Mouse (Mus musculus): ENCODE measurements around the gene Kcnmb2. TPM values are rescaled to one million over a fixed set of nuclear protein-coding genes. Genes with fewer than 3 reads are reported as not detected.

Kcnmb2 gene
- polyA plus RNA-seq, 1 experiment from 2014 or later: 0.47 TPM

DNA sequence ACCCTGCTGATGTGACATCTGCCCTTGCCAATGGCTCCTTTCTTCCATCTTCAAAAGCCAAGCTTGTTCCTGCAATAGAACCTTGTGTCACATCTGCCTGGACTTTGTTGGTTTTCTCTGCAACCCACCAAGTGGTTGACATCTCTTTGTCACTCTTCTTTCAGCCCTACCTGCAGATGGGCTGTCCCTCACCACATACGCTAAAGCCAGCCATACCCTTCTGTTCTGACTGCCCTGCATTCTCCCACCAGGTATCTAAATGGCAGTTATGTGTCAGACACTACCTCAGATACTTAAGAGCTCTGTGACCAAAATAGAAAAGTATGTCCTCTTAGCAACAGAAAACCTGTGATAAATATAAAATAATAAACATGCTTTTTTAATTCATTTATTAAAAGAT lies 186.5 kb downstream of the Kcnmb2 start:
- Histone ChIP-seq H3K27ac (no peak overlapping the region), H3K36me3 (no peaks in the 10 kb centered on the region), H3K27me3 (no peaks in the 10 kb centered on the region), H3K4me3 (no peak overlapping the region), H3K9me3 (no peaks in the 10 kb centered on the region), H3K4me1 (no peaks in the 10 kb centered on the region), H3K9ac (no peak overlapping the region), H3K4me2 (no peak overlapping the region)
- no peak for ATAC-seq (ENCODE audit: insufficient number of reproducible peaks, low FRiP score, low TSS enrichment, low read depth)
- WGBS: 89% methylated on average over 1 of the region's 1 CpGs

GRCm38 (mm10) chr3:32101391-32101790 lies 199.1 kb downstream of the Kcnmb2 start:
- Histone ChIP-seq H3K4me1 (no peaks in the 10 kb centered on the region), H3K9ac (no peak overlapping the region)
- 66% methylated on average over 10 of the region's 10 CpGs for WGBS

DNA sequence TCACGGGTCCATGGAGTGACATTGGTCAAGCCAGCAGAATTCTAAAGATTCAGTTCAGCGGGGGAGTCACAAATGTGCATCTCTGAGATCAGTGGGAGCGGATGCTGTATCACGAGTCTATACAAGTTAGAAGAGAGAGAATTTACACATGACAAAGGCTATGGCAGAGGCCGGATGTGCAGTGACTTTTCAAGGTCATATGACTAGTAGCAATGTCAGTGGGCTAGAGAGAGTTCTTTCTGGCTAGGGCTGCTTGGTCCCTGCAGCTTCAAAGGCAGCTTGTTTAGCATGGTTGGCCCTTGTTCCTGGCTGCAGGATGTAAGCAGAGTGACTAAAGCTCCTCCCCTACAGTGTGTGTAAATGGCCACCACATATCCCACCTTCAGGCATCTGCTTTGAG lies 217.5 kb downstream of the Kcnmb2 start:
- Histone ChIP-seq H3K4me3 (no peak overlapping the region), H3K4me1 (no peaks in the 10 kb centered on the region), H3K36me3 (no peaks in the 10 kb centered on the region), H3K27ac (no peak overlapping the region), H3K27me3 (no peaks in the 10 kb centered on the region), H3K9me3 (no peaks in the 10 kb centered on the region), H3K9ac (no peak overlapping the region), H3K4me2 (no peak overlapping the region)
- ATAC-seq (ENCODE audit: insufficient number of reproducible peaks, low FRiP score, low TSS enrichment, low read depth): no peak
- WGBS: 78% methylated on average over 5 of the region's 5 CpGs

More at GRCm38 (mm10) chr3:32101391-32101790, 199.1 kb downstream of the Kcnmb2 start:
- Histone ChIP-seq H3K4me2 (no peak overlapping the region), H3K27ac (no peak overlapping the region), H3K4me3 (no peak overlapping the region), H3K27me3 (no peaks in the 10 kb centered on the region), H3K9me3 (no peaks in the 10 kb centered on the region), H3K36me3 (no peaks in the 10 kb centered on the region)
- no peak for ATAC-seq (ENCODE audit: insufficient number of reproducible peaks, low FRiP score, low TSS enrichment, low read depth)

- Histone ChIP-seq H3K9me3 (no peaks in the 10 kb centered on the region), H3K4me1 (no peaks in the 10 kb centered on the region), H3K4me2 (no peak overlapping the region), H3K27ac (no peak overlapping the region), H3K27me3 (no peaks in the 10 kb centered on the region), H3K36me3 (no peaks in the 10 kb centered on the region), H3K9ac (no peak overlapping the region), H3K4me3 (no peak overlapping the region)
- no peak for ATAC-seq (ENCODE audit: insufficient number of reproducible peaks, low FRiP score, low TSS enrichment, low read depth)
- 22% methylated on average over 3 of the region's 3 CpGs for WGBS
Observed at GRCm38 (mm10) chr3:32121731-32122130, 219.4 kb downstream of the Kcnmb2 start.

DNA sequence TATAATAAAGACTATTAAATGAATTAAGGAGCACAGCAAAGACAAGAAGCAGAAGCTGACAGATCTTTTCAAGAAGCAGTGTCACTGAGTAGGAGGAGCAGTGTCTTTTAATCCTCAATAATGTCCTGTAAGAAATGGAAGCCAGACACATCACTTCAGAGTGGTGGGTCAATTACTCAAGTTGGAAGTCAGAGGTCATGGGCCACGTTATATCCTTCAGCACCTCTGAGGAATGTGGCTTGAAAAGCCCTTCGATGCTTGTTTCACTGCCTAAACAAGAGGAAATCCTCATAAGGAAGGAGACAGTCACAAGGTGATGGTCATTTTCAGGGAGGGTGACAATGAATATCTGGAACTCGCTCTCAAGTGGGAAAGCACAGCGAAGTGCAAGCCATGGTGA lies 223.1 kb downstream of the Kcnmb2 start:
- Histone ChIP-seq H3K9ac (no peak overlapping the region), H3K9me3 (no peaks in the 10 kb centered on the region), H3K4me3 (no peak overlapping the region), H3K4me2 (no peak overlapping the region), H3K27me3 (no peaks in the 10 kb centered on the region), H3K4me1 (no peaks in the 10 kb centered on the region), H3K36me3 (no peaks in the 10 kb centered on the region), H3K27ac (no peak overlapping the region)
- WGBS: 33% methylated on average over 4 of the region's 4 CpGs
- ATAC-seq (ENCODE audit: insufficient number of reproducible peaks, low FRiP score, low TSS enrichment, low read depth): no peak

DNA sequence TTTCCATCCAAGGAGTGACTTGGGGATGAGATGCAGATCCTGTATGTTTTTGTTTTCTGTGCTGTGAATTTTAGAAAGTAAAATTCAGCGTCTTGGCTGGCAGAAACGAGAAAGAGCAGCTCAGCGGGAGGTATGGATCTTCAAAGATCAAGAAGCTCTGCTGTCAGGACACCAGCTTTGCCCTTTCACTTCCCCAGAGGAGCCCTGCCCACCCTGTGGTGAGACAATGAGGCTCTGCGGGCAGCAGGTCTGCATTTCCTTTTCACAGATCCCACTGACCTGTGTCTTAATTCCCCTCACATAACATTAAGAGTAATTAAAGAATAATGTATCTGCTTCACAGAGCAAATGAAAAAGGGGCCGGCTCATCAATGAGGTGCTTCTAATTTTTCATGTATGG lies 226.1 kb downstream of the Kcnmb2 start:
- H3K27ac ChIP-seq: no peak overlapping the region
- 6% methylated on average over 5 of the region's 5 CpGs for WGBS

DNA sequence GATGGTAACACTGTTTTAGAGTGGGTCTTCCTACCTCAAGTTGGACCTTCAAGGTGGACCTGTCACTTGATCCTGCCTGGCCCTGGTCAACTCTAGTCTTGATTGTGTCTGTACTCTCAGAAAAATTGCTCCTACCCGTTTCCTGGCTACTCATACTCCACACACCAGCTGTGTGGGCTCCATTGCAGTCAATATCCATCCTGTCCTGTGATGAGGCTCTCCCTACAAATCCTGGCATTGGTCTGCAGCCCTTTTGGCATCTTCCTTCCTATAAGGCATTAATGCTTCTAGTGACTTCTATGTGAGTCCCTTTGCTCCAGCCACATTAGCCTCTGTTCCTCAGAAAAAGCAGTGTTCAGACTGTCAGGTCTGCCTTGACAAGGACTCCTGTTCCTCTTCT lies 228.4 kb downstream of the Kcnmb2 start:
- H3K9ac ChIP-seq: no peak overlapping the region
- no peaks in the 10 kb centered on the region for H3K9me3 ChIP-seq
- no peak overlapping the region for H3K4me2 ChIP-seq
- H3K27ac ChIP-seq: no peak overlapping the region
- H3K4me3 ChIP-seq: no peak overlapping the region
- no peaks in the 10 kb centered on the region for H3K4me1 ChIP-seq
- H3K36me3 ChIP-seq: no peaks in the 10 kb centered on the region
- H3K27me3 ChIP-seq: no peaks in the 10 kb centered on the region
- WGBS: 48% methylated on average over 1 of the region's 1 CpGs
- ATAC-seq (ENCODE audit: insufficient number of reproducible peaks, low FRiP score, low TSS enrichment, low read depth): no peak

More for the DNA sequence above, 226.1 kb downstream of the Kcnmb2 start:
- Histone ChIP-seq H3K4me2 (no peak overlapping the region), H3K9me3 (no peaks in the 10 kb centered on the region), H3K4me3 (no peak overlapping the region), H3K27me3 (no peaks in the 10 kb centered on the region), H3K36me3 (no peaks in the 10 kb centered on the region), H3K9ac (no peak overlapping the region), H3K4me1 (no peaks in the 10 kb centered on the region)
- no peak for ATAC-seq (ENCODE audit: insufficient number of reproducible peaks, low FRiP score, low TSS enrichment, low read depth)

DNA sequence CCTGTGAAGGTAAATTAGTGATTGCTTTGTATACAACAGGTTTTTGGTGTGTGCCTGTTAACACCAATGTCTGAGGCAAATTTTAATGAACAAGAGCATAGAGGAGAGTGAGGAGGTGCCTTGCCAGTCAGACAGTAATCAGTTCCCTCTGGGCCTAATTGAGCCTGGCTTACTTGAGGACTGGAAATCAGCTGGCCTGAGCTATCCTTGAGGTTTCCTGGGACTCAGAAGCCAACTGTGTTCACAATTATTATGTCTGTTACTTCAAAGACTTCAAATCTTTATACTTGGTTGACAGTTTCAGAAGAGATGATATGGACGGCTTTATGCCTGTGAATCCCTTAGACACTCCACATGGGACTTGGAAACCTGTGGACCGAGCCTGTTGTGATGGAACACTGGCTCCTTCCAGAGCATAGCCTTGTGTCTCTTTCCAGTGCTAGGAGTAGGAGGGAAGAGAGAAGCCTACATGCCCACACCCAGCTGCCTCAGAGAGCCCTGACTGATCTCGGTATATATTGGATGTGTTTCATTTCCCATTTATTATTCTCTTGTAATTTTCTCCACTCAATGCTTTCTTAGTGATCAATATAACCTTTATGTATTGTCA lies 230.2 kb downstream of the Kcnmb2 start:
- Histone ChIP-seq H3K36me3 (no peaks in the 10 kb centered on the region), H3K4me1 (no peaks in the 10 kb centered on the region), H3K4me3 (no peak overlapping the region), H3K4me2 (no peak overlapping the region), H3K9me3 (no peaks in the 10 kb centered on the region), H3K27me3 (no peaks in the 10 kb centered on the region), H3K9ac (no peak overlapping the region), H3K27ac (no peak overlapping the region)
- 71% methylated on average over 3 of the region's 3 CpGs for WGBS
- ATAC-seq (ENCODE audit: insufficient number of reproducible peaks, low FRiP score, low TSS enrichment, low read depth): no peak

DNA sequence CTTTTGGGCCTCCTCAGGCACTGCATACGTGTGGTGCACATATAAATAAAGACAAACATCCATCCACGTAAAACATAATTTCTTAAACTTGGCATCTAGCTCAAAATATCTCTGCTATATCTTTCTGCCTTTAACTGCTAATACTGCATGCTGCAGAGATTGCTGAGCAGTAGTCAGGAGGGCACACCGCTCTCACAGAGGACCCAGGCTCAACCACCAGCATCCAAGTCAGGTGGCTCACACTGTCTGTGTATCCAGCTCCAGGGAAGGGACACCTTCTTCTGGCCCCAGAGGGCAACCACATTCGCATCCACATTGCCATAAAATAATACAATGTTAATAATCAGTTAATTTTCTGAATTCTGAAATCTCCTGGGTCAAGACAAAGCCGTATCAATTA lies 241.9 kb downstream of the Kcnmb2 start:
- Histone ChIP-seq H3K27me3 (no peaks in the 10 kb centered on the region), H3K4me1 (no peaks in the 10 kb centered on the region), H3K9me3 (no peaks in the 10 kb centered on the region), H3K4me3 (no peak overlapping the region), H3K4me2 (no peak overlapping the region), H3K9ac (no peak overlapping the region), H3K36me3 (no peaks in the 10 kb centered on the region), H3K27ac (no peak overlapping the region)
- ATAC-seq (ENCODE audit: insufficient number of reproducible peaks, low FRiP score, low TSS enrichment, low read depth): no peak
- WGBS: 88% methylated on average over 5 of the region's 5 CpGs

- 81% methylated on average over 3 of the region's 3 CpGs for WGBS
- Histone ChIP-seq H3K4me1 (no peaks in the 10 kb centered on the region), H3K27me3 (no peaks in the 10 kb centered on the region), H3K36me3 (no peaks in the 10 kb centered on the region), H3K4me3 (no peak overlapping the region), H3K9ac (no peak overlapping the region), H3K4me2 (no peak overlapping the region), H3K27ac (no peak overlapping the region), H3K9me3 (no peaks in the 10 kb centered on the region)
- ATAC-seq (ENCODE audit: insufficient number of reproducible peaks, low FRiP score, low TSS enrichment, low read depth): no peak
Observed at GRCm38 (mm10) chr3:32144655-32145054, 242.3 kb downstream of the Kcnmb2 start.

- H3K4me3 ChIP-seq: no peak overlapping the region
- no peaks in the 10 kb centered on the region for H3K36me3 ChIP-seq
- ATAC-seq (ENCODE audit: insufficient number of reproducible peaks, low FRiP score, low TSS enrichment, low read depth): no peak
- H3K9ac ChIP-seq: no peak overlapping the region
- no peaks in the 10 kb centered on the region for H3K9me3 ChIP-seq
- H3K27me3 ChIP-seq: no peaks in the 10 kb centered on the region
- H3K4me1 ChIP-seq: no peaks in the 10 kb centered on the region
- H3K27ac ChIP-seq: no peak overlapping the region
- H3K4me2 ChIP-seq: no peak overlapping the region
- WGBS: 88% methylated on average over 4 of the region's 4 CpGs
Observed at GRCm38 (mm10) chr3:32147739-32148138, 245.4 kb downstream of the Kcnmb2 start.

GRCm38 (mm10) chr3:32149851-32150570 lies 247.7 kb downstream of the Kcnmb2 start:
- H3K27ac ChIP-seq: no peak overlapping the region
- H3K9ac ChIP-seq: no peak overlapping the region
- no peak overlapping the region for H3K4me2 ChIP-seq
- no peaks in the 10 kb centered on the region for H3K27me3 ChIP-seq
- H3K4me1 ChIP-seq: no peaks in the 10 kb centered on the region
- ATAC-seq (ENCODE audit: insufficient number of reproducible peaks, low FRiP score, low TSS enrichment, low read depth): no peak
- H3K9me3 ChIP-seq: no peaks in the 10 kb centered on the region
- no peak overlapping the region for H3K4me3 ChIP-seq
- WGBS: 56% methylated on average over 14 of the region's 14 CpGs
- H3K36me3 ChIP-seq: no peaks in the 10 kb centered on the region

Measured in limb, embryonic 15.5 days (tissue).